Mouse (Mus musculus) heart, postnatal 36 days (tissue): Measurements from ENCODE around the gene Efnb2. TPM values are rescaled to one million over a fixed set of nuclear protein-coding genes. Genes with fewer than 3 reads are reported as not detected.

ENCODE experiments used
- DNase-seq, 2 experiments: peaks; one replicate each; pipeline ENCODE4 v3.0.0; 2021 to 2022
- intact Hi-C: fragments of 180-260 bp; cut with DNase I; formaldehyde crosslinking; loops from one replicate; pipeline ENCODE4 v1.15.1; 2025
- microRNA-seq, 2 experiments: library from miRNA; unstranded; fragments of <30 nt; microRNA quantifications; one replicate each; pipeline ENCODE4 v1.2.0; 2021; ENCODE audit warnings: borderline number of aligned reads in 2 of 2
- total RNA-seq, 2 experiments: library from RNA; stranded (reverse); gene quantifications; 2 replicates each; pipeline ENCODE4 v1.2.3; 2021

Efnb2 gene
- total RNA-seq, 2 experiments from 2014 or later, result 20.4 to 24.5 TPM

- intact Hi-C loops, result no loop called here
These were observed 84.2 kb downstream of the Efnb2 start for GRCm38 (mm10) chr8:8576833-8577232.

GRCm38 (mm10) chr8:8576286-8576685 is 84.8 kb downstream of the Efnb2 start:
- DNase-seq, result no peak
- intact Hi-C loops, result no loop called here

More at GRCm38 (mm10) chr8:8576833-8577232, 84.2 kb downstream of the Efnb2 start:
- no peak for DNase-seq

GRCm38 (mm10) chr8:8574521-8575499 is 86.2 kb downstream of the Efnb2 start:
- intact Hi-C loops, result no loop called here
- no peak for DNase-seq

- intact Hi-C loops, result no loop called here
- no peak for DNase-seq
These were observed 88.8 kb downstream of the Efnb2 start for GRCm38 (mm10) chr8:8572272-8572671.

- DNase-seq, result no peak
- intact Hi-C loops, result no loop called here
These were observed 89.3 kb downstream of the Efnb2 start for GRCm38 (mm10) chr8:8571625-8572215.

- DNase-seq, result no peak
- intact Hi-C loops, result no loop called here
These were observed 91.8 kb downstream of the Efnb2 start for GRCm38 (mm10) chr8:8569280-8569679.

GRCm38 (mm10) chr8:8568215-8568773 is 92.7 kb downstream of the Efnb2 start:
- no peak for DNase-seq
- intact Hi-C loops, result no loop called here

Small RNA genes lying within 50 kb of the gene (microRNA-seq; reads per million reads assigned to microRNA genes)
- 1.4 to 2.0 reads per million in 2 experiments for gene Mir7654

Other genes starting within 250 kb of the Efnb2 start
- 10 to 100 TPM; 25.7 to 33.1 TPM for gene Arglu1, start 29.3 kb upstream of the Efnb2 start, total RNA-seq